Comparison of ENCODE assay signal across 21 mouse cellular contexts in genomic region chr8:49186853-49187252, GRCm38 (mm10).
DNase-seq lines count a peak whose midpoint lies in the region; ATAC-seq lines count a peak whose summit lies in the region.
"Had no signal": no experiment of that assay in that cellular context is flagged by ENCODE, and none has a peak within 500 bp of the region (broad histone marks: within the 10 kb centered on the region; RNA-seq: fewer than 3 reads in every experiment).

No protein-coding gene starts in this region.

- 74% methylated on average over 3 of the region's 3 CpGs for WGBS in forebrain, embryonic 14.5 days
- 77% methylated on average over 3 of the region's 3 CpGs for WGBS in forebrain, embryonic 11.5 days
- 50% methylated on average over 3 of the region's 3 CpGs for WGBS in midbrain, embryonic 14.5 days
- WGBS in midbrain, embryonic 10.5 days, result 81% methylated on average over 3 of the region's 3 CpGs
- WGBS in embryonic facial prominence, embryonic 13.5 days, result 58% methylated on average over 3 of the region's 3 CpGs
- 42% methylated on average over 3 of the region's 3 CpGs for WGBS in neural tube, embryonic 14.5 days

- H3K4me2 ChIP-seq in forebrain, embryonic 14.5 days (ENCODE audit: low read length), result no peak overlapping the region
- H3K4me2 ChIP-seq in forebrain, embryonic 11.5 days (ENCODE audit: low read depth, low read length, severe bottlenecking), result no peak overlapping the region
- H3K4me2 ChIP-seq in midbrain, embryonic 14.5 days (ENCODE audit: low read length), result no peak overlapping the region
- H3K4me2 ChIP-seq in embryonic facial prominence, embryonic 13.5 days, result no peak overlapping the region
- no peak overlapping the region for H3K4me2 ChIP-seq in neural tube, embryonic 14.5 days (ENCODE audit: low read depth, low read length)
- H3K4me2 ChIP-seq: hindbrain, embryonic 15.5 days; limb, embryonic 12.5 days; liver, embryonic 12.5 days; stomach, embryonic 15.5 days had no signal

- no peaks in the 10 kb centered on the region for H3K36me3 ChIP-seq in forebrain, embryonic 14.5 days (ENCODE audit: control insufficient read depth, insufficient read depth, low read length)
- no peaks in the 10 kb centered on the region for H3K36me3 ChIP-seq in forebrain, embryonic 11.5 days (ENCODE audit: control insufficient read depth, insufficient read depth, low read length)
- no peaks in the 10 kb centered on the region for H3K36me3 ChIP-seq in midbrain, embryonic 14.5 days (ENCODE audit: control insufficient read depth, insufficient read depth, low read length)
- H3K36me3 ChIP-seq in midbrain, embryonic 10.5 days, result no peaks in the 10 kb centered on the region
- H3K36me3 ChIP-seq in embryonic facial prominence, embryonic 13.5 days, result no peaks in the 10 kb centered on the region
- H3K36me3 ChIP-seq in neural tube, embryonic 14.5 days (ENCODE audit: control insufficient read depth, insufficient read depth, low read length), result no peaks in the 10 kb centered on the region
- H3K36me3 ChIP-seq: heart, embryonic 10.5 days; hindbrain, embryonic 15.5 days; limb, embryonic 12.5 days; liver, embryonic 12.5 days; stomach, embryonic 15.5 days had no signal

- no peaks in the 10 kb centered on the region for H3K4me1 ChIP-seq in forebrain, embryonic 14.5 days (ENCODE audit: control insufficient read depth, insufficient read depth, low read length)
- no peaks in the 10 kb centered on the region for H3K4me1 ChIP-seq in forebrain, embryonic 11.5 days (replicated peaks; ENCODE audit: control insufficient read depth, insufficient read depth, low read length)
- H3K4me1 ChIP-seq in midbrain, embryonic 14.5 days (ENCODE audit: control insufficient read depth, insufficient read depth, low read length), result 0 out of 2 replicates have a peak, but pooled peaks cover 3% of the 10 kb centered on the region
- no peaks in the 10 kb centered on the region for H3K4me1 ChIP-seq in midbrain, embryonic 10.5 days
- H3K4me1 ChIP-seq in embryonic facial prominence, embryonic 13.5 days, result no peaks in the 10 kb centered on the region
- H3K4me1 ChIP-seq in neural tube, embryonic 14.5 days (ENCODE audit: control insufficient read depth, insufficient read depth, low read length), result no peaks in the 10 kb centered on the region
- H3K4me1 ChIP-seq: heart, embryonic 10.5 days; hindbrain, embryonic 15.5 days; limb, embryonic 12.5 days; liver, embryonic 12.5 days; megakaryocyte, embryonic 14.5 days; stomach, embryonic 15.5 days had no signal

- ATAC-seq in forebrain, embryonic 14.5 days, result no peak
- no peak for ATAC-seq in forebrain, embryonic 11.5 days (replicated peaks; ENCODE audit: low FRiP score)
- ATAC-seq in midbrain, embryonic 14.5 days (ENCODE audit: low FRiP score, low TSS enrichment), result no peak
- ATAC-seq in embryonic facial prominence, embryonic 13.5 days (ENCODE audit: insufficient number of reproducible peaks, insufficient read depth, low FRiP score, low TSS enrichment, low read depth), result peak; percentile 43; the same call in 1 of the 2 replicates
- peak; percentile 63; the same call in 1 of the 2 replicates for ATAC-seq in neural tube, embryonic 14.5 days (ENCODE audit: low read depth)
- ATAC-seq: liver, embryonic 12.5 days had no signal

- no peak overlapping the region for H3K27ac ChIP-seq in forebrain, embryonic 14.5 days (ENCODE audit: low read depth, low read length)
- H3K27ac ChIP-seq in forebrain, embryonic 11.5 days (ENCODE audit: low read depth, low read length), result no peak overlapping the region
- H3K27ac ChIP-seq in midbrain, embryonic 14.5 days (replicated peaks; ENCODE audit: low read depth, low read length), result peak overlapping the region; percentile 10; the same call in 1 of the 2 replicates
- no peak overlapping the region for H3K27ac ChIP-seq in midbrain, embryonic 10.5 days (replicated peaks)
- no peak overlapping the region for H3K27ac ChIP-seq in embryonic facial prominence, embryonic 13.5 days
- no peak overlapping the region for H3K27ac ChIP-seq in neural tube, embryonic 14.5 days (ENCODE audit: low read depth, low read length)
- H3K27ac ChIP-seq: heart, embryonic 10.5 days; hindbrain, embryonic 15.5 days; kidney, postnatal 0 days; limb, embryonic 12.5 days; liver, embryonic 12.5 days; stomach, embryonic 15.5 days had no signal

- H3K9ac ChIP-seq in forebrain, embryonic 14.5 days (ENCODE audit: low read length), result no peak overlapping the region
- no peak overlapping the region for H3K9ac ChIP-seq in forebrain, embryonic 11.5 days (ENCODE audit: low read length)
- no peak overlapping the region for H3K9ac ChIP-seq in midbrain, embryonic 14.5 days (replicated peaks; ENCODE audit: low read length)
- H3K9ac ChIP-seq in embryonic facial prominence, embryonic 13.5 days, result no peak overlapping the region
- no peak overlapping the region for H3K9ac ChIP-seq in neural tube, embryonic 14.5 days (replicated peaks; ENCODE audit: low read depth, low read length)
- H3K9ac ChIP-seq: hindbrain, embryonic 15.5 days; limb, embryonic 12.5 days; liver, embryonic 12.5 days; stomach, embryonic 15.5 days had no signal

- H3K9me3 ChIP-seq in forebrain, embryonic 14.5 days (replicated peaks; ENCODE audit: control insufficient read depth, low read length), result no peaks in the 10 kb centered on the region
- H3K9me3 ChIP-seq in forebrain, embryonic 11.5 days (ENCODE audit: control insufficient read depth, low read length), result no peaks in the 10 kb centered on the region; the same call in 1 of the 2 replicates
- H3K9me3 ChIP-seq in midbrain, embryonic 14.5 days (ENCODE audit: control insufficient read depth, low read length), result no peaks in the 10 kb centered on the region; the same call in 1 of the 2 replicates
- H3K9me3 ChIP-seq in midbrain, embryonic 10.5 days (replicated peaks), result no peaks in the 10 kb centered on the region
- no peaks in the 10 kb centered on the region for H3K9me3 ChIP-seq in embryonic facial prominence, embryonic 13.5 days
- H3K9me3 ChIP-seq in neural tube, embryonic 14.5 days (ENCODE audit: control insufficient read depth, low read length), result no peaks in the 10 kb centered on the region
- H3K9me3 ChIP-seq: heart, embryonic 10.5 days; hindbrain, embryonic 15.5 days; limb, embryonic 12.5 days; liver, embryonic 12.5 days; stomach, embryonic 15.5 days had no signal

- no peaks in the 10 kb centered on the region for H3K27me3 ChIP-seq in forebrain, embryonic 14.5 days (replicated peaks; ENCODE audit: control insufficient read depth, insufficient read depth, low read length)
- no peaks in the 10 kb centered on the region for H3K27me3 ChIP-seq in forebrain, embryonic 11.5 days (ENCODE audit: control insufficient read depth, insufficient read depth, low read length)
- H3K27me3 ChIP-seq in midbrain, embryonic 14.5 days (ENCODE audit: control insufficient read depth, insufficient read depth, low read length), result no peaks in the 10 kb centered on the region
- H3K27me3 ChIP-seq in midbrain, embryonic 10.5 days (ENCODE audit: low read depth, poor library complexity, severe bottlenecking), result no peaks in the 10 kb centered on the region
- no peaks in the 10 kb centered on the region for H3K27me3 ChIP-seq in embryonic facial prominence, embryonic 13.5 days
- no peaks in the 10 kb centered on the region for H3K27me3 ChIP-seq in neural tube, embryonic 14.5 days (ENCODE audit: control insufficient read depth, insufficient read depth, low read length)
- H3K27me3 ChIP-seq: hindbrain, embryonic 15.5 days; limb, embryonic 12.5 days; liver, embryonic 12.5 days; megakaryocyte, embryonic 14.5 days; stomach, embryonic 15.5 days had no signal

- H3K4me3 ChIP-seq in forebrain, embryonic 14.5 days (ENCODE audit: low read depth, low read length), result no peak overlapping the region
- H3K4me3 ChIP-seq in forebrain, embryonic 11.5 days (ENCODE audit: low read depth, low read length), result no peak overlapping the region
- H3K4me3 ChIP-seq in midbrain, embryonic 14.5 days (replicated peaks; ENCODE audit: low read depth, low read length), result no peak overlapping the region
- no peak overlapping the region for H3K4me3 ChIP-seq in midbrain, embryonic 10.5 days
- H3K4me3 ChIP-seq in embryonic facial prominence, embryonic 13.5 days, result no peak overlapping the region
- H3K4me3 ChIP-seq in neural tube, embryonic 14.5 days (ENCODE audit: low read depth, low read length), result no peak overlapping the region
- H3K4me3 ChIP-seq: heart, embryonic 10.5 days; hindbrain, embryonic 15.5 days; limb, embryonic 12.5 days; liver, embryonic 12.5 days; megakaryocyte, embryonic 14.5 days; stomach, embryonic 15.5 days had no signal

- peak; percentile 23 for DNase-seq in forebrain, embryonic 14.5 days (ENCODE audit: low spot score)
- no peak for DNase-seq in forebrain, embryonic 11.5 days (ENCODE audit: low spot score)
- DNase-seq in midbrain, embryonic 14.5 days, result peak; percentile 53
- DNase-seq in midbrain, embryonic 10.5 days (ENCODE audit: low spot score), result no peak
- no peak for DNase-seq in adrenal gland, adult 8-10 months
- DNase-seq: B cell, adult 2 months; cerebellum, adult 8-10 months; kidney, adult 18-20 months; lung, adult 2 months; right cerebral cortex, postnatal 25 days; thymus, adult 18-20 months; thymus, postnatal 4 days had no signal

Comparison
In these comparisons a context has a peak if more than half of its experiments do, and no peak if none do; other contexts are left out.
1. DNase-seq: peak in forebrain, embryonic 14.5 days (single experiment) and midbrain, embryonic 14.5 days (single experiment); none in forebrain, embryonic 11.5 days (single experiment), midbrain, embryonic 10.5 days (single experiment) and adrenal gland, adult 8-10 months (single experiment).
2. ATAC-seq: peak in embryonic facial prominence, embryonic 13.5 days (single experiment) and neural tube, embryonic 14.5 days (single experiment); none in forebrain, embryonic 14.5 days (single experiment), forebrain, embryonic 11.5 days (single experiment) and midbrain, embryonic 14.5 days (single experiment).